ENCODE assay signal across 25 mouse cellular contexts in genomic region chr4:91587541-91588059, GRCm38 (mm10).
DNase-seq lines count a peak whose midpoint lies in the region; ATAC-seq lines count a peak whose summit lies in the region.
"Had no signal": no experiment of that assay in that cellular context is flagged by ENCODE, and none has a peak within 500 bp of the region (broad histone marks: within the 10 kb centered on the region; RNA-seq: fewer than 3 reads in every experiment).

No protein-coding gene starts in this region.

- no peaks in the 10 kb centered on the region for H3K36me3 ChIP-seq in hindbrain, embryonic 12.5 days
- H3K36me3 ChIP-seq in hindbrain, embryonic 16.5 days (ENCODE audit: control insufficient read depth, insufficient read depth, low read length) = no peaks in the 10 kb centered on the region
- H3K36me3 ChIP-seq in midbrain, embryonic 12.5 days = no peaks in the 10 kb centered on the region
- H3K36me3 ChIP-seq in midbrain, embryonic 10.5 days = no peaks in the 10 kb centered on the region
- H3K36me3 ChIP-seq: embryonic facial prominence, embryonic 12.5 days; embryonic facial prominence, embryonic 15.5 days; G1E had no signal

- no peaks in the 10 kb centered on the region for H3K4me1 ChIP-seq in hindbrain, embryonic 12.5 days
- H3K4me1 ChIP-seq in hindbrain, embryonic 16.5 days (ENCODE audit: control insufficient read depth, insufficient read depth, low read depth, low read length) = no peaks in the 10 kb centered on the region
- no peaks in the 10 kb centered on the region for H3K4me1 ChIP-seq in midbrain, embryonic 12.5 days
- no peaks in the 10 kb centered on the region for H3K4me1 ChIP-seq in midbrain, embryonic 10.5 days
- H3K4me1 ChIP-seq: embryonic facial prominence, embryonic 12.5 days; embryonic facial prominence, embryonic 15.5 days had no signal

- no peak overlapping the region for H3K9ac ChIP-seq in hindbrain, embryonic 12.5 days
- H3K9ac ChIP-seq in hindbrain, embryonic 16.5 days (ENCODE audit: low read depth, low read length) = no peak overlapping the region
- H3K9ac ChIP-seq in midbrain, embryonic 12.5 days (replicated peaks) = no peak overlapping the region
- H3K9ac ChIP-seq: embryonic facial prominence, embryonic 12.5 days; embryonic facial prominence, embryonic 15.5 days; forebrain, postnatal 0 days had no signal

- WGBS in hindbrain, embryonic 12.5 days = 90% methylated on average over 1 of the region's 1 CpGs
- WGBS in hindbrain, embryonic 16.5 days = 94% methylated on average over 1 of the region's 1 CpGs
- 80% methylated on average over 1 of the region's 1 CpGs for whole genome bisulfite sequencing in midbrain, embryonic 12.5 days
- WGBS in midbrain, embryonic 10.5 days = 76% methylated on average over 1 of the region's 1 CpGs

- 0 out of 2 replicates have a peak, but pooled peaks have one; percentile 52 for ATAC-seq in hindbrain, embryonic 12.5 days (ENCODE audit: low FRiP score)
- ATAC-seq in hindbrain, embryonic 16.5 days = no peak
- peak; percentile 62 for ATAC-seq in midbrain, embryonic 12.5 days (ENCODE audit: low FRiP score, low read depth)
- ATAC-seq: forebrain, embryonic 14.5 days; forebrain, postnatal 0 days; Patski had no signal

- no peak overlapping the region for H3K27ac ChIP-seq in hindbrain, embryonic 12.5 days
- H3K27ac ChIP-seq in hindbrain, embryonic 16.5 days (ENCODE audit: low read depth, low read length) = no peak overlapping the region
- no peak overlapping the region for H3K27ac ChIP-seq in midbrain, embryonic 12.5 days (replicated peaks)
- no peak overlapping the region for H3K27ac ChIP-seq in midbrain, embryonic 10.5 days (replicated peaks)
- H3K27ac ChIP-seq: embryonic facial prominence, embryonic 12.5 days; embryonic facial prominence, embryonic 15.5 days; gastrocnemius, adult 2 months had no signal

- H3K27me3 ChIP-seq in hindbrain, embryonic 12.5 days = no peaks in the 10 kb centered on the region
- H3K27me3 ChIP-seq in hindbrain, embryonic 16.5 days (replicated peaks; ENCODE audit: control insufficient read depth, insufficient read depth, low read length) = no peaks in the 10 kb centered on the region
- no peaks in the 10 kb centered on the region for H3K27me3 ChIP-seq in midbrain, embryonic 12.5 days
- H3K27me3 ChIP-seq in midbrain, embryonic 10.5 days (ENCODE audit: low read depth, poor library complexity, severe bottlenecking) = no peaks in the 10 kb centered on the region
- H3K27me3 ChIP-seq: CH12.LX; embryonic facial prominence, embryonic 12.5 days; embryonic facial prominence, embryonic 15.5 days; Patski had no signal

- H3K4me2 ChIP-seq in hindbrain, embryonic 12.5 days (replicated peaks) = no peak overlapping the region
- H3K4me2 ChIP-seq in hindbrain, embryonic 16.5 days (ENCODE audit: low read length) = no peak overlapping the region
- no peak overlapping the region for H3K4me2 ChIP-seq in midbrain, embryonic 12.5 days (replicated peaks)
- H3K4me2 ChIP-seq: embryonic facial prominence, embryonic 12.5 days; embryonic facial prominence, embryonic 15.5 days; heart, embryonic 11.5 days had no signal

- no peaks in the 10 kb centered on the region for H3K9me3 ChIP-seq in hindbrain, embryonic 12.5 days (replicated peaks)
- H3K9me3 ChIP-seq in hindbrain, embryonic 16.5 days (ENCODE audit: control insufficient read depth, low read length) = no peaks in the 10 kb centered on the region
- no peaks in the 10 kb centered on the region for H3K9me3 ChIP-seq in midbrain, embryonic 12.5 days
- H3K9me3 ChIP-seq in midbrain, embryonic 10.5 days (replicated peaks) = no peaks in the 10 kb centered on the region
- H3K9me3 ChIP-seq: embryonic facial prominence, embryonic 12.5 days; embryonic facial prominence, embryonic 15.5 days had no signal

- no peak for DNase-seq in midbrain, embryonic 10.5 days (ENCODE audit: low spot score)
- peak; percentile 10 for DNase-seq in retina, embryonic 14.5 days (ENCODE audit: low spot score)
- DNase-seq in retina, postnatal 1 day = no peak
- DNase-seq in left cerebral cortex, postnatal 4 days = no peak
- DNase-seq: adrenal gland, postnatal 10 days; adrenal gland, postnatal 36 days; B cell, adult 2 months; cerebellum, adult 11 months; cerebellum, adult 2 months; cerebellum, adult 9-11 months; cerebellum, postnatal 25 days; forebrain, postnatal 0 days; gastrocnemius, adult 2 months; gastrocnemius, postnatal 14 days; heart, adult 11 months had no signal

- H3K4me3 ChIP-seq in hindbrain, embryonic 12.5 days = no peak overlapping the region
- H3K4me3 ChIP-seq in hindbrain, embryonic 16.5 days (ENCODE audit: low read length) = no peak overlapping the region
- H3K4me3 ChIP-seq in midbrain, embryonic 12.5 days = no peak overlapping the region
- no peak overlapping the region for H3K4me3 ChIP-seq in midbrain, embryonic 10.5 days
- H3K4me3 ChIP-seq: embryonic facial prominence, embryonic 12.5 days; embryonic facial prominence, embryonic 15.5 days; gastrocnemius, adult 2 months had no signal

- intact Hi-C loops in left cerebral cortex, postnatal 4 days (cut with DNase I) = no loop called here
